Mouse (Mus musculus) spleen, adult 18-20 months (tissue): ENCODE results near the gene Abcf2.
"Not testable (repeated sequence)": the region's sequence is repeated elsewhere in the genome, so short reads cannot be mapped to it uniquely, and the experiment has no call there.

Experiments used
- DNase-seq, 2 experiments: peaks; one replicate each; pipeline ENCODE4 v3.0.0; 2022; ENCODE audit warnings: mixed read lengths in 2 of 2

Abcf2 gene

GRCm38 (mm10) chr5:24586106-24586505 is 8.8 kb upstream of the Abcf2 start:
- DNase-seq, result no peak

- no peak for DNase-seq
Observed at GRCm38 (mm10) chr5:24578109-24578963, 1.1 kb upstream of the Abcf2 start.

- no peak for DNase-seq
Observed at GRCm38 (mm10) chr5:24576801-24577182, 475 bp downstream of the Abcf2 start.

GRCm38 (mm10) chr5:24575948-24576347 is 1.3 kb downstream of the Abcf2 start:
- no peak for DNase-seq

GRCm38 (mm10) chr5:24556709-24557108 is 20.6 kb downstream of the Abcf2 start, which contains the start of gene 4931409K22Rik:
4931409K22Rik (minus strand) TSS chr5:24556809.
- DNase-seq, result no peak

GRCm38 (mm10) chr5:24555335-24555734 is 21.9 kb downstream of the Abcf2 start:
- not testable (repeated sequence) for DNase-seq

- no peak for DNase-seq
Observed at GRCm38 (mm10) chr5:24553621-24554244, 23.5 kb downstream of the Abcf2 start.

- DNase-seq, result no peak
Observed at GRCm38 (mm10) chr5:24551317-24551688, 26.0 kb downstream of the Abcf2 start.

GRCm38 (mm10) chr5:24550598-24551316 is 26.5 kb downstream of the Abcf2 start:
- peak in 1 of 2 experiments; percentile 21 for DNase-seq

- no peak for DNase-seq
Observed at GRCm38 (mm10) chr5:24542643-24543042, 34.6 kb downstream of the Abcf2 start.

- DNase-seq, result no peak
Observed at GRCm38 (mm10) chr5:24541144-24541569, 36.1 kb downstream of the Abcf2 start.

GRCm38 (mm10) chr5:24540387-24541143 is 36.7 kb downstream of the Abcf2 start, which contains the start of gene Asb10:
Asb10 (minus strand) TSS chr5:24540978.
- DNase-seq, result peak in 1 of 2 experiments; percentile 22

- DNase-seq, result no peak
Observed at GRCm38 (mm10) chr5:24539571-24540296, 37.5 kb downstream of the Abcf2 start.

- no peak for DNase-seq
Observed at GRCm38 (mm10) chr5:24537618-24538017, 39.6 kb downstream of the Abcf2 start.

- DNase-seq, result no peak
Observed at GRCm38 (mm10) chr5:24536511-24536910, 40.8 kb downstream of the Abcf2 start.

GRCm38 (mm10) chr5:24535731-24536130 is 41.5 kb downstream of the Abcf2 start:
- no peak for DNase-seq

- no peak for DNase-seq
Observed at GRCm38 (mm10) chr5:24534292-24534691, 43.0 kb downstream of the Abcf2 start.

- no peak for DNase-seq
Observed at GRCm38 (mm10) chr5:24533391-24533790, 43.9 kb downstream of the Abcf2 start.

GRCm38 (mm10) chr5:24530042-24530689 is 47.1 kb downstream of the Abcf2 start:
- DNase-seq, result peak; percentile 72 to 90

GRCm38 (mm10) chr5:24527780-24528179 is 49.5 kb downstream of the Abcf2 start:
- no peak for DNase-seq

GRCm38 (mm10) chr5:24526889-24527230 is 50.4 kb downstream of the Abcf2 start, which contains the start of gene Gbx1:
Gbx1 (minus strand) TSS chr5:24527202.
- DNase-seq, result peak in 1 of 2 experiments; percentile 14
